Mouse (Mus musculus) yolk sac, embryonic 10.5 days (tissue): ENCODE data around the gene Plcxd2.
A peak's percentile ranks its signal among the peaks of the same experiment; 100 is the strongest.

ENCODE experiments used
- DNase-seq: peaks from one replicate; pipeline ENCODE4 v3.0.0-alpha.2; 2017; ENCODE audit warnings: low spot score

The Plcxd2 gene

DNA sequence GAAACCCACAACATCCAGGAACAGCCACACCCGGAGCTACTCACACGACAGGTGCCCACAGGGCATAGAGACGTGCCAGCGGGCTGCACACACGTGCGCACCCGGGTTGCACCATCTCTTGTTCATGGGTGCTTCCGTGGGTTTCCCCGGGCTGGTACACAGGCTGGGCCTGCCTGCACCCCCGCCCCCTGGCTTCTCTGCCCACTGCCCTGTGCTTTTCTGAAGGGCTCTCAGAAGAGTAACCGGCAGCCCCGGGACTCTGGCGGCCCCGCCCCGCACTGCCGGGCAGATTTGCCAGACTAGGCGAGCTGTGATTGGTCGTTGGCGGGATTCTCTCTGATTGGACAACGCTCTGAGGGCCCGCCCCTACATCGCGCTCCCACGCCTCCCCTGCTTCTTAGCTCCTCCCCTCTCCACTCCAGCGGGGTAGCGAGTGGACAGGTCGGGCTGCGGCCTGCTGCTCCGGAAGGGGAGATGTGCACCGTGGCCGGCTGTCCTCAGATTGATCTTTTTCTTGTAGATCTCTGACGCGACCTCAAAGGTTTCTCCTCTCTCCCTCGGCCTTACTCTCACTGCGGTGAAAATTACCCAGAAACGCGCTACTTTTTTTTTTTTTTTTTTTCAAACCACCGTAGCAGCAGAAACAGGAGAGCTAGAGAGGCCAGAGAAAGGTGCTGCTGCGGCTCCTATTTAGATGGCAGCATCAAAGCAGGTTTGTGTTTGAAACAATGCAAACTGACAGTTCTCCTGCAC, at the start of gene Plcxd2:
TSS of gene Plcxd2 (minus strand) at position 66 of the 753 bp plus-strand sequence.
- DNase-seq: peak; percentile 97

DNA sequence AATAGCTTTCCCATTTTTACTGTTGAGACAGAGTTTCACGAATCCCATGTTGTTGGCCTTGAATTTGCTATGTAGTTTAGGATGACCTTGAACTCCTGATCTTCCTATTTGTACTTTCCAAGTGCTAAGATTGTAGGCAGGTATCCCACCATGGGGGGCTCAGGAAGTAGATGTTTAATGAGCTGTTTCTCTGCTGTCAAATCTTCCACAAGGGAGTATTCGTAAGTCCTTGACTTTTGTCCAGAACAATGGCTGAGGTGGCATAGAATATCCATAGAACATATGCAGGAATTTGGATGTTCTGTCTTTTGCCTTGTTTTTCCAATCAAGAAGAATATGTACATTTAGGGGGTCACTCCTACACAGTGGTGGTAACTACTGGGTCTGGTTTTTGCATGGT, 36.9 kb upstream of the Plcxd2 start:
- no peak for DNase-seq

DNA sequence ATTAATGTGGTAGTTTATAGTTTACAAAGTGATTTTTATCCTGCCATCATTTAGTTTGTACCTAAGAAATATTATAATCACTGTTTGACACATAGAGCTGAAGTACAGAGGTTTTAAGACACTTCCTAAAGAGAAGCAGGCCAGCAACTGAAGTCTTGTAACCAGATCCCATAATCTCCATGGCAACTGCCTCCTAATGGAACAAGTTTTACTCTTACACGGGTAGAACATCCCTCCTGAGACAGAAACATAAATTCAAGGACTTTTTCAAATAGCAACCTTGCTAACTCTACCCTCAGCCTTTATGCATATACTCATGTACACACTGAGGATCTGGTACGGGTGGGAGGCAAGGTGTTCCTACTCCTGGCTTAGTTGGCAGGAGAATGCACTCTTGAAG, 26.2 kb upstream of the Plcxd2 start:
- no peak for DNase-seq

DNA sequence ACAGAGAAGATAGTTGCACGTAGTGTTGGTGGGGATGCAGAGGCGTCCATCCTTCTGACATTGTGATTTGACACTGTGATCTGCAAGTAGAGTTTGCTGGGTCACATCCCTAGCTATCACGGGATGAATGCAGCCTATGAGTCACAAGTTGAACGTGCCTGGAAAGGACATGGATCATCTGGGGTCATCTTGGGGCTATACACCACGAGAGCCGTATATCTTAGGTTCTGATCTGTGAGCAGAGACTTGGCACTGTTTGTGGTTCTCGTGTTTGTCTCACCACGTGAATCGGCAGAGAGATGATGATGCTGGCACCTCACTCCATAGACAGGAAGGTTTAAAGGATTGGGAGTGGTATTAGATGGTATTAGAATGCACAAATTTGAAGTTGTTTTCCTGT, 23.9 kb upstream of the Plcxd2 start:
- DNase-seq: no peak

DNA sequence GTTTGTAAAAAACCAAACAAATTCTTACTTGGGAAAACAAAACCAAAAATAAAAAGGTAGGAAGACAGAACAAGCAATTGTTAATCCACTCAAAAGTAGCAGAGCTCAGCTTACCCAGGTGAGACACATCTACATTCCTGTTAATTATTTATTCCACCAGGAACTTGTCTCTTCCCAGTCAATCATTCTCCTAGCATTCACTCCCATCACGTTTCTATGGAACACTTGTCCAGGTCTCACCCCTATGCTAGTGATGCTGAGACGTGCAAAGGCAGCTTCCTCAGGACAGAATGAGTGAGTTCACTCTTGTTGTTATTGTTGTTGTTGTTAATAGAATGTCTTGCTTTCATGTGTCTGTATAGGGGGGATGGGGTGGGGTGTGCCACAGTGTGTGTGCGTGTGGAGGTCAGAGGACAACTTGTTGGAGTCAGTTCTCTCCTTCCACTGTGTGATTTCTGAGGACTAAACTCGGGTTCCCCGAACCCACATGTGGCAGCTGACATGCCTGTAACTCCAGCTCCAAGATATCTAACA, 13.0 kb upstream of the Plcxd2 start:
- DNase-seq: peak; percentile 34

DNA sequence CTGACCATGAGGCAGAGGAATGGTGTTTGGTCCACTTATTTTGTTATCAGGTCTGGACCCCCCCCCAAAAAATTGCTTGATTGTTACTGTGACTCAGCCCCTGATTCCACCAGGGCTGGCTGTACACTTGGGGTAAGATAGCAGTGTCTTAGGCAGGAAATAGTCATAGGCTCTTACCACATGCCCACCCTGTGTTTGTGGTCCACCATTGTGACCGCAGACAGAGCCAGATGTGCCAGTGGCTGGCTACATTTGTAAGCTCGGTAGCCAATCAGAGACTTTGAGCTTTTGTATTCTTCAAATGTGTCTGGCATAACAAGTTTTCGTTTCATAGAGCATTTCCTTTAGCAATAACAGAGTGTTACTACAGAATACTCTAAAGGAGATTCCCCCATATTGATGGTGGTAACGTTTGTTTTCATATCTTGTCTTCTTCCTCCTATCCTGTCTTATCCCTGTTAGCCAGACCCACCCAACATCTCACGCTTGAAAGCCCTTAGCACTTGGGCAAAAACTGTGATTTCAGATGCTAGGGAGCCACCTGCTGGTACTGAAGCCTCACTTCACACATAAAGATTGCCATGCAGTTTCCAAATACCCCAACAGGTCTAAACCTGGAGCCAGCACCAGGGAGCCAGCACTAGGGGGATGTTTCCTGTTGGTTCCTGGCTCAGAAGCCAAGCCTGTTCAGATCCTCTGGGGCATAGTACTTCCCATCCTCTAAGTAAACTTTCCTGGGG, 12.3 kb upstream of the Plcxd2 start:
- DNase-seq: peak; percentile 74

DNA sequence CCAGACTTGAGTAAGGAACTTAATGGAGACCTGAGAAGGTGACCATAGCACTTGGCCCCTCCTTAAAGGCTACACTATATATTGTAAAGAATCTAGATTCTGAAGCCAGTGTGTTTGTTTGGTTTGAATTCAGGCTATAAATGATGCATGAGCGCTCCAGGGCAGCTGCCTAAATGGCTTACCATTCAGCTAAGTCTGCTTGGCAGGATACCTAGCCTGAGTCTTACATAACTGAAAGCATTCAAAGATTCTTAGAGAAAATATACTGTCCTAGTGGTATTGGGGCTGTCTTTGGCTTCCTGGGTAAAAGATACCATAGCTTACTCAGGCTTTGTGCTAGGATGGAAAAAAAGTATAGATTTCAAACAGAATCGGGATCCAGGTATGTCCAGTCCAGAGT, 11.3 kb upstream of the Plcxd2 start:
- DNase-seq: no peak

DNA sequence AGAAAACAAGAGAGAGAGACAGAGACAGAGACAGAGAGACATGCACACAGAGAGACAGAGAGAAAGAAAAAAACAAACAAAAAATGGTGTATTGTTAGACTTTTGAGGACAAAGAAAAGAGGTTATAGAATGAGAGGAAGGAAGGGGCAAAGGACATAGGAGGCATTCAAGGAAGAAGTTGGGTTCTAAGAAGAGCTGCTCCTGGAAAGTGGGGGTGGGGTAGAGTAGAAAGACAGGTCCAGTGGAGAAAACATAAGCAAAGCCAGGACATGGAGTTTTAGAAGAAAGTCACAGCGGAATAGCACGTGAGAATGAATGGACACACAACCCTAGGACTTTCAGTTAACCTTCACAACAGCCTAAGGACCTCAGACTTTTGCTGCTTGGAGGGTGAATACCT, 10.4 kb upstream of the Plcxd2 start:
- peak; percentile 69 for DNase-seq

DNA sequence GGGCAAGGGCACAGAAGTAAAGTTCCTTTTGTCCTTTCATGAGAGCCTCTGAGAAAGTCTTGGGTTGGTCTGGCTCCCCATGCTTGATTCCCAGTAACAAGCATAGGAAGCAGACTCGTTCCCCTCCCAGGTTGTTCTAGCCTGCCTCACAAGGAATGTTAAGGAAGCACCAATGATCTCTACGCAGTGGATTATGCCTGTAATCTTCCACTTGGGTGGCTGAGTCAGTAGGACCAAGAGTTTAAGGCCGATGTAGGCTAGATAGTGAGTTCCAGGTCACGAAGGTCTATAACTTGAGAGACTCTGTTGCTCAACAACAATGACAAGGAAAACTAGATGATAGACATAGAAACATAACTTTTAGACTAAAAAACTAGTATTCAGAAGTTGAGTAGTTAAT, 9.8 kb upstream of the Plcxd2 start:
- peak; percentile 37 for DNase-seq

DNA sequence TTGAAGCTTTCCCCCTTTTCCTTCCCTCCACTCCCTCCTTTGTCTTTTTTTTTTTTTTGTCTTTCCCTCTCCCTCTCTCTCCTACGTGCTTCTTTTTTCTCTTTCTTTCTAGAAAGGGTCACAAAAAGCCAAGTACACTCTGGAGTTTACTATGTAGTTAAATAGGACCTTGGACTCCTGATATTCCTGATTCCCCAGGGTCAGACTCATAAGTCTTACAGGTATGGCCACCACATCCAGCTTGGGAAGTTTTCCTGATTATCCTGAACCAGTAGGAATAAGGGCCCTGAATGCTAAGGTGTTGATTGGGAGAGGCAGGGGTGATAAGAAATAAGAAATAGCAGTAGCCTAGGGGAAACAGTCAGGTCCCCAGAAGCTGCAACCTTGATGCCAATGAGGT, 9.3 kb upstream of the Plcxd2 start:
- no peak for DNase-seq

DNA sequence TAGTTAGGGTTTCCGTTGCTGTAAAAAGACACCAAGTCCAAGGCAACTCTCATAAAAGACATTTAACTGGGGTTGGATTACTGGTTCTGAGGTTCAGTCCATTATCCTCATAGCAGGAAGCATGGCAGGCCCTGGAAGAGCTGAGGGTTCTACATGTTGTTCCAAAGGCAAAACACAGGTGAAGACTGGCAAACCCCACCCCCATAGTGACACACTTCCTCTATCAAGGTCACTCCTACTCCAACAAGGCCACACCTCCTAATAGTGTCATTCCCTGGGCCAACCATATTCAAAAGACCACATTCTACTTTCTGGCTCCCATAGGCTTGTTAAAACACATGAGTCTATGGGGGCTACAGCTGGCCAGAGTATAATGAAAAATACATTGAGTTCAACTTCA, 1.7 kb upstream of the Plcxd2 start:
- DNase-seq: no peak

DNA sequence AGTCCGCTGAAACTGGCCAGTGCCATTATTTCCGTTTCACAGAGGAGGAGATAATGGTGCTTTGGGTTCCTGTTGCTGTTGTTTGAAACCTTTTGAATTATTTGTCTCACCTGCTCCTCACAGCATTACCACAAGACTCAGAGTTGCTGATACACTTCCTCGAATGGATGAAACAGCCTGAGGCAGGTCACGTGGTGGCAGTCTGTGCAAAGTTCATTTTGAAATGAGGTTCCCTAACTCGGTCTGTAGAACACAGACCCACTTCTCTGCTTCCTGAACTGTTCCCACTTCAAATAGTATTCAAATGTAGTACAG, 845 bp upstream of the Plcxd2 start:
- peak; percentile 79 for DNase-seq

DNA sequence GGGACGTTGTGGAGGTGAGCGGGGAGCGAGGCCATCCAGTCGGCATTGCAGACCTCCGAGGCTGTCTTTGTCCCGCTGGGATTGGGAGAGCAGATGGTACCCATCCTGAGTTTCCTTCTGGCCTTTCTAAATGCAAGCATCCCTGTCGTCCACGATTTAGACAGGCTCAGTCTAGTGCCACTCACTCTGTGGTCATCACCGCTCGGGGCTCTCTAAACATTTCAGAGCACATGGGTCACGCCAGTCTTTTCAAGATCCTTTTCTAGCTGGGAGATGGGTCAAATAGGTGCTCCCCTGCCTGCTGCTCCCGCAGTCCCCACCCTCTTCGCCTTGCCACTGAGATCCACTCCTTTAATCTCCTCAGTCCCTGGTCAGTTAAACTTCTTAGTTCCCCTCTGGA, 301 bp downstream of the Plcxd2 start:
- DNase-seq: no peak

DNA sequence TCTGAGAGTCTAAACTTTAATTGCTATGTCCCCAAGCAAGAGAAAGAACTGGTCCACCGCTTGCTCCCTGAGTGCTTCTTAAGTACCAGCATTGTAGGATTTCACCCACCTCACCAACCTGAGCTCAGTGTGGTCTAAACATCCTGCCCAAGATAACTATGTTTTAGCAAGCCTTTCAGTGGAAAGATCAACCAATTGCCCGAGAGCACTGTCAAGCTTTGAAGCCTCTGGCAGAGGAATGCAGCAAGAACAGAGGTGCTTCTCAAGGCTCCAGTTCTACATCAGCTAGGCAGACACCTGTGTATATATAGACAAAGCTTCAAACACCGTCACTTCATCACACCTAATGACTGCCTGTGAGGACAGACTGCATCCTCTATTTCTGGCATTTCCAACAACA, 1.3 kb downstream of the Plcxd2 start:
- no peak for DNase-seq

DNA sequence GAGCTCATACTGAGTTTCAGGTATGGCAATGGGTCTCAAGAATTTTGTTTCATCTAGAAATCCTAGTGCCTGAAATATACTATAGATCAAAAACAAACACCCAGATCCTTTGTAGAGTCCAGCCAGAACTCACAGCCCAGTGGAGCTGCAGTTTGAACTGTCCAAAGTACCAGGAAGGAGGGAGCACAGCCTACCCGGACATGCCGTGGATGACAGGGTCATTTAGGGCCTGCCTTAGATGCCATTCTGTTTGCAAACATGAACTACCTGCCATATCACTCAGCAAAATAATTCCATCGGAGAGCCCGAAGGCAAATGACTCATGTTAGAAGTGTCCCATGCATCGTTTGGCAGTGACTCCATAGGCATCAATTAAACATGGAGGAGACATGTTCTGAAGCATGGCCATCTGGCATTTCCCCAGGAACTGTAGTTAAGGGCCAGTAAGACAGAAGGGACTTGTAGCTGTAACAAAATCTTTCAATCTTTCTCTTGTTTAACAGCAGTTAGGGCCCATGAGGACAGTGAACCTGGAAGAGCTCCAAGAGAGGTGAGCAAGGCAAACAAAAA, 1.9 kb downstream of the Plcxd2 start:
- DNase-seq: no peak

DNA sequence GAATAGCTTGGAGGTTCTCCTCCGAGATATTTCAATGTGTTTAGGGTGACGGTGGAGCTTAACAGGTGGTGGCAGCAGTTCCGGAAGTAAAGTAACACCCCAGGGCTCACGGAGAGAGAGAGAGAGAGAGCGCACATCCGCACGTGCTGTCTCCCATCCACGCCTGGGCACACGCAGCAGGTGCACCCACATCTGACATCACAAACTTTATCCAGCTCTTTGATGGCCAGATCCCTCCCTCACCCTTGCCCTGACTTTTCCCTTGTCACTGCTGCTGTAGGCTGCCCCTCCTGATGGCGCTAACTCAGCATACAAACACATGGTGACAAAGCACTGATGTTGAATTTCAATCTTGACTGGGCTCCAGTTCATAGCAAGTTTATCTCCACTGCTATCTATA, 3.8 kb downstream of the Plcxd2 start:
- no peak for DNase-seq

DNA sequence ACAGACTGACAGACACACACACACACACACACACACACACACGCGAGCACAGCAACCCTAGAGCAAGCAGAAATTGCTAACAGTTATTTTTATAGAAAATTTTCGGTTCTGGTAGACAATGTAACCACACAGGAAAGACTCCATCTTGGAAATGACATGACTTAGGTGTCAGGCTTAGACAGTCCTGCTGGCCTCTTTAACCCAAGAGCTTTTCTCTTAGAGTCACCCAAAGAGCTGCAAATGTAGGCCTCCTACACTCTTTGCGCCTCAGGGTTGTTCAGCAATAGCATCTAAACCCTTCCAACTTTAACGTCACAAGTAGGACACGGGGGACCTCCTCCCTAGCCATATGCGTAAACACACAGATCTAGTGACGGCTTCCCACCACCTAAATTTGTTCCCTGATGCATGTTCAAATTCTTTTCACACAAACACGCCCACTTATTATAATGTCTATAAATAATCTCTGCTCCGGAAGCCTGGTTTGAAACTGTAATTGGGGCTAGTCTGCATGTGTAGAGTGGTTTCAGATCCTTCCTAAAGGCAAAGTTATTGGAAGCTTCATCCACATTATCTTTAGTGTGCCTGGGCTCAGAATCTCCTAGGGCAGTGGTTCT, 8.4 kb downstream of the Plcxd2 start:
- no peak for DNase-seq

DNA sequence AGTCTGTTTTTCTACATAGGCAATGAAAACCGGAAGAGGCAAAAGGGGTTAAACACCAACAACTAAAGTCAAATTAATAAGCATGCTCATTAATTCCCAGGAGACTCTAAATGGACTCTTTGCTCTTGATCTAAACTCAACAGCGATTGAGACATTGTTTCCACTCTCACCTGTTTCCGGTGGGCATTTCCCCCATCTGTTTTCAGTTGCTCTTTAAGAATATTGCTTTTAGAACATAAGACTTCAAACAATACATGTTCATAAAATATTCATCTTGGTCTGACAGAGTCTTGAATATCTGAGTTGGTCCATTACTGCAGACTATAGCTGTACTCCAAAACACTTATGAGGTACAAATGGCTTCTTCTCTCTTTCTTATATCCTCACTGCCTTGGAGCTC, 9.0 kb downstream of the Plcxd2 start:
- no peak for DNase-seq

DNA sequence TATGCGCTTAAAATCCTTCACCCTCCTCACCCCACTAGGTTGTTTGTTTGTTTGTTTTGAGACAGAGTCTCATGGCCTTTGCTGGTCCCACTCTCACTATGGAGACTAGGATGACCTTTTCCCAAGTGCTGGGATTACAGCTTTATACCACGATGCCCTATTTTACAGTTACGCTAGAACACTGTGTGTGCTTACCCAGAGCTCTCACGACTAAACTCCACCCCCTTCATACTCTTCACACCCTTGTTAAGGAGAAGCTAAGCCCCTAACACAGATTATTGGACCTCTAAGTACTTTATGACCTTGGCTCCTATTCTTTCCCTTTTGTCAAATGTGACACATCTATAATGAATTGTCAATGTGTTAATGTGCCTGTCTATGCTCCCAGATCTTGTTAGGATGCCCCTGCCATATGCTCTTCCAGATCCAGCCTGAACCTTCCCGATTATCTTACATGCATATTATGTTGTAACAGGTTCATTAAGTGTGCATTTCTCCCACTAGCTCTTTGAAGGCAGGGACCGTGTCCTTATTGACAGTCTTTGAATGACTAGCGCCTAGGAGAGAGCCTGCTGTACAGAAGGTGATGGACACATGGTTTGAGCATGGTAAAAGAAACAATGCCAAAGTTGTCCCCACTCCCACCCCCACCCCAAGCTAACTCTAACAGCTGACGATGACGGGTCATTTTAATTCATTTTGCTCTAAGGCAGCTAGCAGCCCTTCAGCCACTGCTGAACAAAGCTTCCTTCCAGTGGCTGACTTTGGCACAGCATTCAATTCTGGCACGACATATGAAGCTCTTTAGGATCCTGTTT, 10.4 kb downstream of the Plcxd2 start:
- no peak for DNase-seq

DNA sequence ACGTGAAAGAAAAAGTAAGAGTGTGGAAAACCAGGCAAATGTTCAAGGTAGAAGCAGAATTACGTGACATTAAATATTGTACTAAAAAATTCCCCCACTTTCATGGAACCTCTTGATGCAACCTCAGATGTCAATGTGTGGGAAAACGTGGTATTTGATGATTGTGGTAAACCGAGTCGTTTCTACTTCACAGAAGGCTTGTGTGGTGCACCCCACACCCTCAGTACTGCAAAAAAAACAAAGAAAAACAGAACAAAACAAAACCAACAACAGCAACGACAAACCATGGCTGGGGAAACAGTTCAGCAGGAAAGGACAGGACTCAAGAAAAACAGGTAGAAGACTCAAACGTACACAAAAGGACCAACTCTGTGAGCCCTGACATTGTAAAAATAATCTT, 11.8 kb downstream of the Plcxd2 start:
- no peak for DNase-seq

DNA sequence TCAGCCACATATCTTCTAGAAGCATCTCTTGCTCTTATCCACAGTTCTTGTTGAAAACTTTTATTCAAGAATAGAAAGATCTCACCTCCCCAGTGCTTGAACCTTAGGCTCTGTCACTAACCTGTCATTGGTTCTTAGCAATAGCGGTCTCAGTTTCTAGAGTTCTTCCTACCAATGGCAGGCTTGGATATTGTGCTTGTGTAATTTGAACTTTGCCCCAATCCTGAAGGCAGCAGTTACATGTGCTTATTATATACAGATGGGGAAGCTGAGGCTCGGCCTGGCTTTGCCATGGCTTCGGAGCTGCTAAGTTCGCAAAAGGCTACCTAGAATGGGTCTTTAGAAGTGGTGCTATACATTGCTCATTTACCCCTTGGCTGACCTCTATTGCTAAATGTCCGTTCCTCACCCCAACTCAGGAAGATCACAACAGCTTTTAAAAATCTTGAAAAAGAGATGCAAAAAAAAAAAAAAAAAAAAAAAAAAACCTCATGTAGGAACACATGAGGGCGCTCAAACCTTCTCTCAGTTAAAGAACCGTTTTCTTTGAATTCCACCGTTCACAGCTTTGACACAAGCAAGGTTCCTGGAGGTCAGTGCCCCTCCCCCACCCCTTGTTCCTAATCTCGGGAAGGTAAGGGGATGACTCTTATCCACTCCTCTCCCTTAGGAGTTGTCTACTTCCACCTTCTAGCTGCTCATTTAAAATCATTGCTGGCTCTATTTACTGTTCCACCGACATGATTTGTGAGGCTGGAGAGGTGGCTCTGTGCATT, 18.9 kb downstream of the Plcxd2 start:
- DNase-seq: peak; percentile 32
